Mouse (Mus musculus) heart, embryonic 15.5 days (tissue): ENCODE measurements around the gene Phf5a. TPM values are rescaled to one million over a fixed set of nuclear protein-coding genes. Genes with fewer than 3 reads are reported as not detected.

ENCODE experiments used
- polyA plus RNA-seq: library from polyadenylated mRNA; unstranded; fragments of >200 nt; fragmentation: Nextera tagmentation; extraction: Ambion mirVana; gene quantifications from 2 replicates; pipeline ENCODE4 v1.2.1, GENCODE M21; 2015

Gene Phf5a
- polyA plus RNA-seq, 1 experiment from 2014 or later = 70.5 TPM

Other genes with a start within 250 kb of the Phf5a start
- 12.9 and 17.2 TPM in 2 replicates for gene L3mbtl2, start 208.0 kb downstream of the Phf5a start, polyA plus RNA-seq
- 1.4 and 2.3 TPM in 2 replicates for gene Chadl, start 174.6 kb downstream of the Phf5a start, polyA plus RNA-seq
- gene Zc3h7b, start 126.9 kb downstream of the Phf5a start, polyA plus RNA-seq = 18.2 and 22.8 TPM in 2 replicates
- 66.4 and 81.4 TPM in 2 replicates for gene Rangap1, start 126.4 kb downstream of the Phf5a start, polyA plus RNA-seq
- 22.9 and 25.9 TPM in 2 replicates for gene Tef, start 69.5 kb downstream of the Phf5a start, polyA plus RNA-seq
- gene Tob2, start 13.1 kb downstream of the Phf5a start, polyA plus RNA-seq = 15.8 and 17.6 TPM in 2 replicates
- gene Aco2, start 398 bp upstream of the Phf5a start, polyA plus RNA-seq = 610 and 636 TPM in 2 replicates
- 134 and 145 TPM in 2 replicates for gene Polr3h, start 54.3 kb upstream of the Phf5a start, polyA plus RNA-seq
- gene Csdc2, start 64.8 kb upstream of the Phf5a start, polyA plus RNA-seq = 5.7 and 9.6 TPM in 2 replicates
- gene Pmm1, start 89.0 kb upstream of the Phf5a start, polyA plus RNA-seq = 18.1 and 27.9 TPM in 2 replicates
- gene 1700029P11Rik, start 108.6 kb upstream of the Phf5a start, polyA plus RNA-seq = not detected in 2 replicates
- 58.2 and 85.4 TPM in 2 replicates for gene Xrcc6, start 115.9 kb upstream of the Phf5a start, polyA plus RNA-seq
- 16.8 and 26.9 TPM in 2 replicates for gene Desi1, start 162.0 kb upstream of the Phf5a start, polyA plus RNA-seq
- gene Snu13, start 175.7 kb upstream of the Phf5a start, polyA plus RNA-seq = 130 and 171 TPM in 2 replicates
- gene 4930407I10Rik, start 187.2 kb upstream of the Phf5a start, polyA plus RNA-seq = not detected in 2 replicates
- 0.05 TPM in 1 of 2 replicates, not detected in the other for gene Mei1, start 198.1 kb upstream of the Phf5a start, polyA plus RNA-seq